Mouse (Mus musculus): ENCODE results near the gene Gm38655. TPM values are rescaled to one million over a fixed set of nuclear protein-coding genes. Genes with fewer than 3 reads are reported as not detected.
A peak's percentile ranks its signal among the peaks of the same experiment; 100 is the strongest.

Gm38655 gene
- polyA plus RNA-seq, 1 experiment from 2014 or later, result not detected

GRCm38 (mm10) chr17:25189091-25189490 lies 13.8 kb upstream of the Gm38655 start:
- peak overlapping the region; percentile 52 for H3K4me3 ChIP-seq (ENCODE audit: inconsistent target)
- 13% methylated on average over 11 of the region's 16 CpGs for WGBS (ENCODE audit: missing documents)
- peaks cover 58% of the 10 kb centered on the region for H3K79me2 ChIP-seq (ENCODE audit: inconsistent target)
- no peak overlapping the region for H3K27ac ChIP-seq
- H3K36me3 ChIP-seq (ENCODE audit: inconsistent target), result peaks cover 5% of the 10 kb centered on the region; the same call in 1 of the 2 replicates

DNA sequence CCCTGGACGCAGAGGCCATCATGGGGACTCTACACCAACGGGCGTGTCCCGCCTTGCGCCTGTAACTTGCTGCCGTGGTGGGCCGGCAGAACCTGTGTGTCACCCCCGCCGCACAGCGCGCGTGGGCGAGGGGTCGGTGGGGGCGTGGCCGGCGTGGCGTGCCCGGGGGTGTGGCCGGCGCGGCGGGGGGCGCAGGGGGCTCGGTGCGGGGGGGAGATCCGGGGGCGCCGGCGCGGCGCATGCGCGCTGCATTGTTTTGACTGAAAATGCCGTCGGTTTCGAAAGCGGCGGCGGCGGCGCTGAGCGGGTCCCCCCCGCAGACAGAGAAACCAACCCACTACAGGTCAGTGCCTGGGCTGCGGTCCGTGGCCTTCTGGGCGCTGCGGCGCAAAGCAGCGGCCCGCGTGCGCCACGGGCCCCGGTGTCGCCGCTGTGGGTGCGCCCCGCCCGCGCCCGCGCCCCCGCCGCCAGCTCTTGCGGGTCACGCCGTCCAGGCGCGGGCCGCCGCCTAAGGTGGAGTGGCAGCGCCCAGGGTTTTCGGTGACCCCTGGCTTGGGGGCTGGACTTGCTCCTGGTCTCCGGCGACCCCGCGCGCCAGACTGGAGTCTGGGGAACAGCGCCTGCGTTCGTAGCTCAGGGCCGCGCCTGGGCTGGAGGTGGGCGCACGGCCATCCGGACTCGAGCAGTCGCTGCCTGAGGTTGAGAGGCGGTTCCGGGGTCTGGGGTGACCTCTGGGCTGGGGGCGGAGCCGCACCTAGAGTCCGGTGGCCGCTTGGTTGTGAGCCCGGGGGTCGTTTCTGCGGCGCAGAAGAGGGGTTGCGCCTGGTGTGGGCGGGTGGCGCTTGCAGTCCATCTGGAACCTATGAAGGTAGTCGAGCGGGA lies 13.1 kb upstream of the Gm38655 start, which contains the start of gene Unkl:
Gene Unkl (plus strand): TSS at position 248 of the 882 bp plus-strand sequence.
- Histone ChIP-seq H3K27ac (no peak within 1 kb of the TSS), H3K36me3 (ENCODE audit: inconsistent target) (0 out of 2 replicates have a peak, but pooled peaks cover 5% of the 10 kb centered on the region), H3K79me2 (ENCODE audit: inconsistent target) (peaks cover 55% of the 10 kb centered on the region), H3K4me3 (ENCODE audit: inconsistent target) (peak within 1 kb of the TSS; percentile 52)
- WGBS (ENCODE audit: missing documents), result 1% methylated on average over 82 of the region's 104 CpGs

DNA sequence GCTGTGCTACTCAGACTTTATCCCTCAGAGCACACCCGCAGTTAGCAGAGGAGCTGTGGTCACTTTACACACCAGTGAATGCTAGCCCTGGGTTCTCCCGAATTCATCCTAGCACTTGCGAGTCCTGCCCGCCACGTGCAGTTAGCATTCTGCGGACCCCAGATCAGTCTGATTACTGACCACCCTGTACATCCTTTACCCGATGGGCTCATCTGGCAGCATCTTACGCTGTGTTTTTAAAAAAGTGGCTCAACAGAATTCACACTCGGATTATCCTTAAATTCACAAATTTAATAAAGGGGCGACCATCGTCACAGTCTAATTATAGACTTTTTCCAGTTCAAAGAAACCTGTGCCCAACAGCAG lies 12.5 kb upstream of the Gm38655 start:
- H3K4me3 ChIP-seq (ENCODE audit: inconsistent target), result peak overlapping the region; percentile 30
- peaks cover 49% of the 10 kb centered on the region for H3K79me2 ChIP-seq (ENCODE audit: inconsistent target)
- 0 out of 2 replicates have a peak, but pooled peaks cover 5% of the 10 kb centered on the region for H3K36me3 ChIP-seq (ENCODE audit: inconsistent target)
- 30% methylated on average over 11 of the region's 11 CpGs for WGBS (ENCODE audit: missing documents)
- H3K27ac ChIP-seq, result no peak overlapping the region

DNA sequence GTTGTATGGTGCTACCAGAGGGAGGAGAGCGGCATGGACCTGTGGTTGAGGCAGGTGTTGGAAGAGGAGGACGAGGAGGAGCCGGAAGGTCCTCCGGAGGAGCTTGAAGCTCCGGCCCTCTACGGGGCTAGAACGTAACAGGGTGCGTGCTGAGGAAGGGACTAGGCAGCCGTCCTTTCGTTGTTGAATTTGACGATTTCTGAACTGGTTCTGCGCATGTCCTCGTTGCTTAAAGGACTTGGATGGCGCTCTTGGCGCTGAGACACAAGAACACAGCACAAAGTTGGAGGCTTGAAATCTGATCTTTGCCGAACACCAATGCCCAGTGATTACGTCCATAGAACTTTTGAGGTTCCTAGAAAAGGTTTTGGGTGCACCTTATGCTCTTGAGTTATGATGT lies 9.7 kb upstream of the Gm38655 start:
- Histone ChIP-seq H3K27ac (peak overlapping the region; percentile 17; the same call in 1 of the 2 replicates), H3K36me3 (ENCODE audit: inconsistent target) (no peaks in the 10 kb centered on the region), H3K79me2 (ENCODE audit: inconsistent target) (peaks cover 21% of the 10 kb centered on the region), H3K4me3 (ENCODE audit: inconsistent target) (peak overlapping the region; percentile 94)
- 10% methylated on average over 17 of the region's 17 CpGs for WGBS (ENCODE audit: missing documents)

GRCm38 (mm10) chr17:25184129-25184691 lies 8.9 kb upstream of the Gm38655 start, which contains the start of gene BC003965:
Gene BC003965, plus strand, starts transcription at chr17:25184554.
- no peaks in the 10 kb centered on the region for H3K36me3 ChIP-seq (ENCODE audit: inconsistent target)
- WGBS (ENCODE audit: missing documents), result under 1% methylated on average over 50 of the region's 50 CpGs
- H3K79me2 ChIP-seq (ENCODE audit: inconsistent target), result peaks cover 21% of the 10 kb centered on the region
- peak within 1 kb of the TSS; percentile 94 for H3K4me3 ChIP-seq (ENCODE audit: inconsistent target)
- H3K27ac ChIP-seq, result peak within 1 kb of the TSS; percentile 70

DNA sequence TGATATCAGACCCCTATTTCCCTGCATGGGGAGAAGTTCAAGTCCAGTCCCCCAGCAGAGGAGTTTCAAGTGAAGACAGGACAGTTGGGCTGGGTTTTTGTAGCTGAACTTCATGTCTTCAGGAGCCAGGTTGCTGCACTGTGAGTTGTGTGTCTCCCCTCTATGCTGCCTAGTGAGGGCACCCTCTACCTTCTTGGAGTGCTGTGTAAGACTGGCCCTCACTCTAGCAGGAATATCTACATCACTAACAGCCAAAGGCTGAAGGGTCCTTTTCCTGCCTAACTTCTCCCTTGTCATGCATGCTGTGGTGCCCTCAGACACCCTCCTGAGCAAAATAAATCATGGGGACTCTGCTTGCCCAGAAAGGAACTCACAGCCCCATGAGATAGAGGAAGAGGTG lies 8.0 kb upstream of the Gm38655 start:
- peak overlapping the region; percentile 94; the same call in 1 of the 2 replicates for H3K4me3 ChIP-seq (ENCODE audit: inconsistent target)

DNA sequence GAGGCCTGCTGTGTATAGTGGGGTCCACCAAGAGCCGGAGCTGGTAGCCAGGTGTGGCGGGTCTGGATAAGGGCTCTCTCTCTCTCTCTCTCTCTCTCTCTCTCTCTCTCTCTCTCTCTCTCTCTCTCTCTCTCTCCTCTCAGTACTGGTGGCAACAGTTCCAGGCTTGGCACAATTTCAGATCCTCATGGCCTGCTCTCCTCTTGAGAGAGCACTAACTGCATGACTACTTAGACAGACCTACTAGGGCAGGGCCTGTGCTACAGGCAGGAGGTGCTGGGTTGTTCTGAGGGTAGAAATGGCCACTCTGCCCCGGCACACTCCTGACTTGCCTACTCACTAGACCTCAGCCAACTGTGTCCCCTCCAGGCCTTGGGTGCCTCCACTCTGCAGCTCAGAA lies 2.7 kb downstream of the Gm38655 start:
- WGBS (ENCODE audit: missing documents), result 100% methylated on average over 3 of the region's 3 CpGs
- no peaks in the 10 kb centered on the region for H3K36me3 ChIP-seq (ENCODE audit: inconsistent target)
- H3K79me2 ChIP-seq (ENCODE audit: inconsistent target), result no peaks in the 10 kb centered on the region
- no peak overlapping the region for H3K4me3 ChIP-seq (ENCODE audit: inconsistent target)
- no peak overlapping the region for H3K27ac ChIP-seq

More for the DNA sequence above, 8.0 kb upstream of the Gm38655 start:
- H3K79me2 ChIP-seq (ENCODE audit: inconsistent target), result peaks cover 18% of the 10 kb centered on the region
- no peaks in the 10 kb centered on the region for H3K36me3 ChIP-seq (ENCODE audit: inconsistent target)
- no peak overlapping the region for H3K27ac ChIP-seq

- H3K4me3 ChIP-seq (ENCODE audit: inconsistent target), result no peak overlapping the region
- H3K79me2 ChIP-seq (ENCODE audit: inconsistent target), result no peaks in the 10 kb centered on the region
- 100% methylated on average over 2 of the region's 2 CpGs for WGBS (ENCODE audit: missing documents)
- H3K36me3 ChIP-seq (ENCODE audit: inconsistent target), result no peaks in the 10 kb centered on the region
- H3K27ac ChIP-seq, result no peak overlapping the region
Measured at GRCm38 (mm10) chr17:25169706-25170105, 5.6 kb downstream of the Gm38655 start.

DNA sequence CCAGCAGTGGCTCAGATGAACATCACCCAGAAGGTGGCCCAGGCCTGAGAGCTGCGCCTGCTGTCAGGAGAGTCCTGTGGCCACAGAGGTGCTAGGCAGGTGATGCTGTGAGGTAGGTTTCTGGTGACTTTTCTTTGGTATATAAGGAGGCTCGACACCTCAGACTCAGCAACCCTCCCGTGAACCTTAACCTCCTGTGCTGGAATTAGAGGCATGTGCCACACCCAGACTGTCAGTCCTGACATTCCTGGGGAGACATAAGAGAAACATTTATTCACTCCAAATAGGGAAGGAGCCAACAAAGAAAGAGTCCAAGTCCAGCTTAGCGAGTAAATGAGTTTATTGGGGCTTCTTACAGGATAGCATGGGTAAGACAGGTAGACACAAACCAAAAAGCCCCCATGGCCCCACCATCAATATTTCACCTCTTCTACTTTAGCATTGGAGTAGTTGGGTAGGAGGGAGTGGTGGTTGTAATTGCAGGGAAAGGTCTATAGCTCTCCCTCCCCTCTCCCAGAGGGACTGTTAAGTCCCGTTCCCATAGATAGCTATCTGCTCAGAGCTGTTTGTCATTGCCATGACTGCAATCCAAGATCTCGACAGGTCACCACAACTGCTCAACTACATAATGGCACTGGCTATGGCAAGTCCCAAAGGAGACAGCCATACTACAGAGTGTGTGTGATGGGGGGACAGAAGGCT lies 9.2 kb downstream of the Gm38655 start:
- WGBS (ENCODE audit: missing documents), result 70% methylated on average over 6 of the region's 6 CpGs
- H3K27ac ChIP-seq, result no peak overlapping the region

GRCm38 (mm10) chr17:25164770-25165169 lies 10.5 kb downstream of the Gm38655 start:
- H3K36me3 ChIP-seq (ENCODE audit: inconsistent target), result peaks cover 20% of the 10 kb centered on the region

More for the DNA sequence above, 9.2 kb downstream of the Gm38655 start:
- peaks cover 7% of the 10 kb centered on the region; the same call in 1 of the 2 replicates for H3K36me3 ChIP-seq (ENCODE audit: inconsistent target)
- H3K79me2 ChIP-seq (ENCODE audit: inconsistent target), result no peaks in the 10 kb centered on the region
- no peak overlapping the region for H3K4me3 ChIP-seq (ENCODE audit: inconsistent target)

GRCm38 (mm10) chr17:25163387-25163786 lies 11.9 kb downstream of the Gm38655 start:
- 82% methylated on average over 7 of the region's 7 CpGs for WGBS (ENCODE audit: missing documents)
- no peak overlapping the region for H3K4me3 ChIP-seq (ENCODE audit: inconsistent target)

More at GRCm38 (mm10) chr17:25164770-25165169, 10.5 kb downstream of the Gm38655 start:
- 90% methylated on average over 3 of the region's 3 CpGs for WGBS (ENCODE audit: missing documents)
- Histone ChIP-seq H3K4me3 (ENCODE audit: inconsistent target) (no peak overlapping the region), H3K79me2 (ENCODE audit: inconsistent target) (no peaks in the 10 kb centered on the region), H3K27ac (no peak overlapping the region)

DNA sequence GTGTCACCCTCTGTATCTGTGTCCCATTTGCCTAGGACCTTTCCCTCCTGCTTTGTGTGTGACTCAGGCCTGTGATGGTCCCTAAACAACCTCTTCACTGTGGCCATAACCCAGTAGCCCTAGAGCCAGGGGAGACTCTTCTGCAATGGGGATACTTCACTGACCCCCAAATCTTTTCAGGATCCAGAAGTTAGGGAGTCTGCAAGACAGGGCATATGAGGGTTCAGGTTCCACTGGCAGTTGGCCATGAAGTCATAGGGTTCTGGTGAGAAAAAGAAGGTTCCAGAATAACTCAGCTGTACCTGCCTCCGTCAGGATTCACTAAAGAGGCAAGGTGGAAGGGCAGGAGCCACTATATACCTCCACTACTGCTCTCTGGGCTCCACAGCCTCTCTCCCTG lies 13.1 kb downstream of the Gm38655 start, which contains the start of gene Ccdc154:
Gene Ccdc154 (plus strand): TSS at position 301 of the 400 bp plus-strand sequence.
- WGBS (ENCODE audit: missing documents), result 100% methylated on average over 1 of the region's 1 CpGs
- no peaks in the 10 kb centered on the region for H3K79me2 ChIP-seq (ENCODE audit: inconsistent target)
- no peak within 1 kb of the TSS for H3K27ac ChIP-seq
- no peak within 1 kb of the TSS for H3K4me3 ChIP-seq (ENCODE audit: inconsistent target)
- peaks cover 45% of the 10 kb centered on the region for H3K36me3 ChIP-seq (ENCODE audit: inconsistent target)

More at GRCm38 (mm10) chr17:25163387-25163786, 11.9 kb downstream of the Gm38655 start:
- H3K79me2 ChIP-seq (ENCODE audit: inconsistent target), result no peaks in the 10 kb centered on the region
- H3K27ac ChIP-seq, result no peak overlapping the region
- peaks cover 33% of the 10 kb centered on the region for H3K36me3 ChIP-seq (ENCODE audit: inconsistent target)

GRCm38 (mm10) chr17:25139960-25140359 lies 35.3 kb downstream of the Gm38655 start:
- 68% methylated on average over 3 of the region's 4 CpGs for WGBS (ENCODE audit: missing documents)
- H3K79me2 ChIP-seq (ENCODE audit: inconsistent target), result peaks cover 96% of the 10 kb centered on the region
- peak overlapping the region; percentile 7; the same call in 1 of the 2 replicates for H3K27ac ChIP-seq
- no peak overlapping the region for H3K4me3 ChIP-seq (ENCODE audit: inconsistent target)
- peaks cover 30% of the 10 kb centered on the region for H3K36me3 ChIP-seq (ENCODE audit: inconsistent target)

DNA sequence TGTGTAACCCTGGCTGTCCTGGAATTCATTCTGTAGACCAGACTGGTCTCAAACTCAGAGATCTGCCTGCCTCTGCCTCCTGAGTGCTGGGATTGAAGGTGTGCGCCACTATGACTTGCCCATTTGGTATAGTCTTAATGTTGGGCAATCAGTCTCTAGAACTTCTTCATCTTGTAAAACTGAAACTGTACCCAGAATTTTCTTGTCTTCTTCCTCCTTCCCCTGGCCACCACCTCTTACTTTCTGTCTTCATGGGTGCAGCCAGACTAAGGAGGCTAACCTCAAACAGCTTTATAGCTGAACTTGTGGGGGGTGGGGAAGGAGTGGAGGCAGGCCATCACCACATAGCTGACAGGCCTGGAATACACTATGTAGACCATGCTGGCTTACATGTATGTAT lies 36.5 kb downstream of the Gm38655 start:
- peaks cover 19% of the 10 kb centered on the region for H3K36me3 ChIP-seq (ENCODE audit: inconsistent target)
- WGBS (ENCODE audit: missing documents), result 14% methylated on average over 1 of the region's 1 CpGs
- peaks cover 96% of the 10 kb centered on the region for H3K79me2 ChIP-seq (ENCODE audit: inconsistent target)
- peak overlapping the region; percentile 30 for H3K27ac ChIP-seq
- H3K4me3 ChIP-seq (ENCODE audit: inconsistent target), result no peak overlapping the region

All from macrophage (primary cell).